Mouse (Mus musculus) hindbrain, embryonic 14.5 days (tissue): ENCODE results near the gene Taf1c. TPM values are rescaled to one million over a fixed set of nuclear protein-coding genes. Genes with fewer than 3 reads are reported as not detected.

ENCODE experiments used
- ATAC-seq: fragments of 200-750 bp; cut with Nextera tagmentation; 2 replicates; pipeline ENCODE4 v1.8.0; 2017; ENCODE audit warnings: moderate number of reproducible peaks, mild to moderate bottlenecking, moderate TSS enrichment, moderate library complexity; ENCODE audit not compliant: low FRiP score
- DNase-seq: peaks from one replicate; pipeline ENCODE4 v3.0.0-alpha.2; 2015; ENCODE audit warnings: low spot score
- H3K27ac ChIP-seq: fragments of 300-500 bp; sonication (generic); 2 replicates; pipeline ENCODE4 v1.5.1; 2014; ENCODE audit warnings: mild to moderate bottlenecking, moderate library complexity
- H3K27me3 ChIP-seq: fragments of 300-500 bp; sonication (generic); 2 replicates; pipeline ENCODE4 v1.6.1; 2014; ENCODE audit warnings: mild to moderate bottlenecking, low read length, mixed read lengths; ENCODE audit not compliant: control insufficient read depth, insufficient read depth
- H3K36me3 ChIP-seq: fragments of 300-500 bp; sonication (generic); replicated peaks from 2 replicates; pipeline ENCODE4 v1.6.1; 2014; ENCODE audit not compliant: control insufficient read depth, insufficient read depth
- H3K4me1 ChIP-seq: fragments of 300-500 bp; sonication (generic); replicated peaks from 2 replicates; pipeline ENCODE4 v1.6.1; 2014; ENCODE audit warnings: antibody characterized with exemption, low read length, mixed read lengths; ENCODE audit not compliant: control insufficient read depth, insufficient read depth
- H3K4me2 ChIP-seq: fragments of 300-500 bp; sonication (generic); replicated peaks from 2 replicates; pipeline ENCODE4 v1.6.1; 2014; ENCODE audit warnings: mild to moderate bottlenecking, moderate library complexity
- H3K4me3 ChIP-seq: fragments of 300-500 bp; sonication (generic); replicated peaks from 2 replicates; pipeline ENCODE4 v1.5.1; 2014; ENCODE audit warnings: mild to moderate bottlenecking, low read length
- H3K9ac ChIP-seq: fragments of 300-500 bp; sonication (generic); 2 replicates; pipeline ENCODE4 v1.6.1; 2014
- H3K9me3 ChIP-seq: fragments of 300-500 bp; sonication (generic); 2 replicates; pipeline ENCODE4 v1.6.1; 2016; ENCODE audit warnings: low read length; ENCODE audit not compliant: control insufficient read depth
- WGBS: fragments of 180-500 bp; shearing (Covaris S2); extraction: QIAGEN DNeasy Blood & Tissue Kit; methylation state at CpG from one replicate; pipeline ENCODE4 v1.1.7; 2014; 5-methylcytosine and 5-hydroxymethylcytosine counted together
- polyA plus RNA-seq: library from polyadenylated mRNA; unstranded; fragments of >200 nt; fragmentation: Nextera tagmentation; extraction: Ambion mirVana; gene quantifications from 2 replicates; pipeline ENCODE4 v1.2.1, GENCODE M21; 2014

Taf1c gene
- polyA plus RNA-seq, 1 experiment from 2014 or later, result 13.3 TPM

GRCm38 (mm10) chr8:119618887-119619286 is 13.9 kb upstream of the Taf1c start:
- no peak overlapping the region for H3K9ac ChIP-seq
- DNase-seq (no peak), ATAC-seq (no peak)
- H3K27ac ChIP-seq, result no peak overlapping the region
- no peak overlapping the region for H3K4me2 ChIP-seq
- 73% methylated on average over 5 of the region's 5 CpGs for WGBS
- H3K27me3 ChIP-seq, result no peaks in the 10 kb centered on the region
- no peaks in the 10 kb centered on the region for H3K4me1 ChIP-seq
- no peaks in the 10 kb centered on the region for H3K36me3 ChIP-seq
- H3K9me3 ChIP-seq, result no peaks in the 10 kb centered on the region
- no peak overlapping the region for H3K4me3 ChIP-seq

- H3K9ac ChIP-seq, result no peak overlapping the region
- H3K4me3 ChIP-seq, result no peak overlapping the region
- H3K27me3 ChIP-seq, result no peaks in the 10 kb centered on the region
- ATAC-seq, result no peak
- H3K27ac ChIP-seq, result no peak overlapping the region
- 95% methylated on average over 5 of the region's 5 CpGs for WGBS
- no peaks in the 10 kb centered on the region for H3K4me1 ChIP-seq
- H3K36me3 ChIP-seq, result no peaks in the 10 kb centered on the region
- H3K4me2 ChIP-seq, result no peak overlapping the region
- no peaks in the 10 kb centered on the region for H3K9me3 ChIP-seq
- no peak for DNase-seq
Measured at GRCm38 (mm10) chr8:119617586-119617985, 12.6 kb upstream of the Taf1c start.

GRCm38 (mm10) chr8:119616811-119617210 is 11.8 kb upstream of the Taf1c start:
- no peaks in the 10 kb centered on the region for H3K36me3 ChIP-seq
- WGBS, result 88% methylated on average over 4 of the region's 4 CpGs
- H3K9ac ChIP-seq, result no peak overlapping the region
- no peaks in the 10 kb centered on the region for H3K27me3 ChIP-seq
- ATAC-seq, result no peak
- no peak overlapping the region for H3K4me2 ChIP-seq
- H3K4me3 ChIP-seq, result no peak overlapping the region
- no peaks in the 10 kb centered on the region for H3K4me1 ChIP-seq
- no peak overlapping the region for H3K27ac ChIP-seq
- H3K9me3 ChIP-seq, result no peaks in the 10 kb centered on the region
- DNase-seq, result no peak

DNA sequence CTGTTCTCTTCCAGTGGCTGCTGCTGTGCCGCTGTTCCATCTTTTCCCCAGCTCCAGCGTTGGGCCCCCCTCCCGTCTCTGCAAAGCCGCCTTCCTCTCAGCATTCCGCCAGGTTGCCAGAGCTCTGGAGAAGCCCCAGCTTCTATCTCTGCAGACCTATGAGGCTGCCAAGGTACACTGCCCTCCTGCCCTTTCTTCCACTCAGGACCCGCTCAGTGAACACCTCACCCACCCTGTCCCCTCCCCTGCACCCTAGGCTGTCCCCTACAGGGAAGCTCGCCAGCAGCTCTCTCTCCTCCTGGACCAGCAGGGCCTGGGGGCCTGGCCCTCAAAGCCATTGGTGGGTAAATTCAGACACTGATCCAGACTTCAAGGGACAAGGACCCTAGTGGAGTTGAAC is 11.3 kb upstream of the Taf1c start:
- Histone ChIP-seq H3K36me3 (no peaks in the 10 kb centered on the region), H3K9me3 (no peaks in the 10 kb centered on the region), H3K9ac (no peak overlapping the region), H3K4me1 (no peaks in the 10 kb centered on the region), H3K4me2 (no peak overlapping the region), H3K27me3 (no peaks in the 10 kb centered on the region), H3K4me3 (no peak overlapping the region), H3K27ac (no peak overlapping the region)
- WGBS, result 71% methylated on average over 7 of the region's 7 CpGs
- DNase-seq, result no peak
- ATAC-seq, result no peak

DNA sequence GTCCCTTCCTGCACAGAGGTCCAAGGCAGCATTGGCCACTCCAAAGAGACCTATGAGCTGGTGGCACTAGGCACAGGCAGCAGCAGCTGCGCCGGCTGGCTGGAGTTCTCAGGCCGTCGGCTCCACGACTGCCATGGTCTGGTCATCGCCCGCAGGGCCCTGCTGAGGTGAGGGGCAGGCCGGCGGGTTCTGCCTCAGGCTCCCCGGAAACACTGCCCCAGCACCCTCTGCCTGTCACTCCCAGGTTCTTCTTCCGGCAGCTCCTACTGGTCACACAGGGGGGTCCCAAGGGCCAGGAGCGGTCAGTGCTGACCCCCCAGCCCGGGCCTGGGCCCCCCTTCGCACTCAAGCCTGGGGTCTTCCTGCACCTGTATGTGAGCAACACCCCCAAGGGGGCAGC is 10.1 kb upstream of the Taf1c start:
- no peaks in the 10 kb centered on the region for H3K36me3 ChIP-seq
- no peak overlapping the region for H3K4me2 ChIP-seq
- no peak overlapping the region for H3K9ac ChIP-seq
- DNase-seq (no peak), ATAC-seq (no peak)
- no peaks in the 10 kb centered on the region for H3K27me3 ChIP-seq
- no peaks in the 10 kb centered on the region for H3K4me1 ChIP-seq
- H3K27ac ChIP-seq, result no peak overlapping the region
- 71% methylated on average over 14 of the region's 14 CpGs for WGBS
- no peaks in the 10 kb centered on the region for H3K9me3 ChIP-seq
- H3K4me3 ChIP-seq, result no peak overlapping the region

DNA sequence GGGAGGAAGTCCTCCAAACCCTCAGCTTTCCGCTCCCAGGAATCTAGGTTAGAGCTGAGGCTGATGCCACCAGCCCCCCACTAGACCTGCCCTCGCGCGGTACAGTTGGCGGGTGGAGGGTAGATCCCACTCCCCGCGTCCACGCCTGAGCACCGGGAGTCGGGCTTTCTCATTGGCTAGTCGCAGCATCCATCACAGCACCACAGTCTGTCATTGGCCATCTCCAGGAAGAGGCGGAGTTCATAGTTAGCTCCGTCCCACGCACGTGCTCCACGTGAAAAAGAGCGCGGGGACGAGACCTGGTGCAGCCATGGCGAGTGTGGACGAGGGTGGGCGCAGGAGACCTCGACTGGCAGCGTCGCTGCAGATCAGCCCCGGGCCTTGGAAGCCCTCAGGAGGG is 7.4 kb upstream of the Taf1c start, which contains the start of gene Adad2:
TSS of gene Adad2 (plus strand) at position 277 of the 400 bp plus-strand sequence.
- 83% methylated on average over 26 of the region's 26 CpGs for WGBS
- no peaks in the 10 kb centered on the region for H3K9me3 ChIP-seq
- no peak for DNase-seq
- no peaks in the 10 kb centered on the region for H3K36me3 ChIP-seq
- ATAC-seq, result no peak
- no peaks in the 10 kb centered on the region for H3K27me3 ChIP-seq
- H3K4me2 ChIP-seq, result no peak within 1 kb of the TSS
- H3K4me1 ChIP-seq, result no peaks in the 10 kb centered on the region
- H3K27ac ChIP-seq, result no peak within 1 kb of the TSS
- no peak within 1 kb of the TSS for H3K9ac ChIP-seq
- no peak within 1 kb of the TSS for H3K4me3 ChIP-seq

- Histone ChIP-seq H3K9ac (no peak overlapping the region), H3K4me2 (no peak overlapping the region), H3K4me1 (peaks cover 7% of the 10 kb centered on the region), H3K36me3 (peaks cover 13% of the 10 kb centered on the region), H3K27ac (no peak overlapping the region), H3K4me3 (no peak overlapping the region), H3K27me3 (no peaks in the 10 kb centered on the region), H3K9me3 (no peaks in the 10 kb centered on the region)
- no peak for DNase-seq
- no peak for ATAC-seq
- 86% methylated on average over 2 of the region's 2 CpGs for WGBS
Measured at GRCm38 (mm10) chr8:119606224-119606623, 1.2 kb upstream of the Taf1c start.

- Histone ChIP-seq H3K27ac (no peak overlapping the region), H3K4me3 (peak overlapping the region; percentile 82), H3K4me2 (peak overlapping the region; percentile 70), H3K27me3 (no peaks in the 10 kb centered on the region), H3K4me1 (peaks cover 7% of the 10 kb centered on the region), H3K9me3 (no peaks in the 10 kb centered on the region), H3K9ac (peak overlapping the region; percentile 81), H3K36me3 (peaks cover 31% of the 10 kb centered on the region)
- ATAC-seq (no peak), DNase-seq (no peak)
- 50% methylated on average over 12 of the region's 12 CpGs for WGBS
Measured at GRCm38 (mm10) chr8:119604398-119604803, 621 bp downstream of the Taf1c start.

GRCm38 (mm10) chr8:119603771-119604170 is 1.3 kb downstream of the Taf1c start:
- peaks cover 37% of the 10 kb centered on the region for H3K36me3 ChIP-seq
- peak overlapping the region; percentile 82; the same call in 1 of the 2 replicates for H3K4me3 ChIP-seq
- 94% methylated on average over 4 of the region's 4 CpGs for WGBS
- ATAC-seq (no peak), DNase-seq (no peak)
- peaks cover 7% of the 10 kb centered on the region for H3K4me1 ChIP-seq
- H3K4me2 ChIP-seq, result peak overlapping the region; percentile 70
- no peaks in the 10 kb centered on the region for H3K27me3 ChIP-seq
- no peak overlapping the region for H3K27ac ChIP-seq
- peak overlapping the region; percentile 81; the same call in 1 of the 2 replicates for H3K9ac ChIP-seq
- no peaks in the 10 kb centered on the region for H3K9me3 ChIP-seq

DNA sequence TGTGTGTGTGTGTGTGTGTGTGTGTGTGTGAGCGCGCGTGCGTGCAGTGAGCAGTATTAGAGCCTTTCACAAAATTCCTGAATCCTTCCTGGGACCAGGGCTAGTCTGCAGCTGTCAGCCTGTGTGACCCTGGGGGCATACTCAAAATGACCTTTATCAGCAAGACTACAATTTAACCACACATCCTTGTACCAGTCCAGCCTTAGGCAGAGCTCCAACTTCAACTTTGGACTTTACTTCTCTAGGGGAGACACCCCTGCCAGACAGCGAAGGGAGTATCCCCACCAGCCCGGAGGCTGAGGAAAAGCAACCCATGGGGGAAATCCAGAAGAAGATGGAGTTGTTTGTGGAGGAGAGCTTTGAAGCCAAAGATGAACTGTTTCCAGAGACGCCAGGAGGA is 13.6 kb downstream of the Taf1c start:
- ATAC-seq, result no peak
- Histone ChIP-seq H3K4me1 (no peaks in the 10 kb centered on the region), H3K9ac (no peak overlapping the region), H3K9me3 (no peaks in the 10 kb centered on the region), H3K36me3 (peaks cover 5% of the 10 kb centered on the region; the same call in 1 of the 2 replicates), H3K27ac (no peak overlapping the region), H3K4me3 (no peak overlapping the region), H3K27me3 (no peaks in the 10 kb centered on the region), H3K4me2 (no peak overlapping the region)
- DNase-seq, result no peak
- 88% methylated on average over 7 of the region's 7 CpGs for WGBS
